Mouse (Mus musculus) embryonic facial prominence, embryonic 14.5 days (tissue): Measurements from ENCODE around the gene Slc22a20. TPM values are rescaled to one million over a fixed set of nuclear protein-coding genes. Genes with fewer than 3 reads are reported as not detected.

ENCODE experiments used
- ATAC-seq: fragments of 200-750 bp; cut with Nextera tagmentation; 2 replicates; pipeline ENCODE4 v1.8.0; 2017; ENCODE audit warnings: low read depth, moderate number of reproducible peaks, moderate TSS enrichment
- DNase-seq: peaks from one replicate; pipeline ENCODE4 v3.0.0-alpha.2; 2015; ENCODE audit warnings: low spot score
- H3K27ac ChIP-seq: fragments of 300-500 bp; sonication (generic); replicated peaks from 2 replicates; pipeline ENCODE4 v1.5.1; 2014; ENCODE audit warnings: low read depth, mild to moderate bottlenecking, low read length, moderate library complexity
- H3K27me3 ChIP-seq: fragments of 300-500 bp; sonication (generic); replicated peaks from 2 replicates; pipeline ENCODE4 v1.6.1; 2014; ENCODE audit warnings: low read length; ENCODE audit not compliant: control insufficient read depth, insufficient read depth
- H3K36me3 ChIP-seq: fragments of 300-500 bp; sonication (generic); 2 replicates; pipeline ENCODE4 v1.6.1; 2014; ENCODE audit warnings: low read length, mixed read lengths; ENCODE audit not compliant: control insufficient read depth, insufficient read depth
- H3K4me1 ChIP-seq: fragments of 300-500 bp; sonication (generic); 2 replicates; pipeline ENCODE4 v1.6.1; 2014; ENCODE audit warnings: antibody characterized with exemption, low read length; ENCODE audit not compliant: control insufficient read depth, insufficient read depth
- H3K4me2 ChIP-seq: fragments of 300-500 bp; sonication (generic); 2 replicates; pipeline ENCODE4 v1.6.1; 2014; ENCODE audit warnings: low read depth, mild to moderate bottlenecking, low read length, moderate library complexity, mixed read lengths
- H3K4me3 ChIP-seq: fragments of 300-500 bp; sonication (generic); 2 replicates; pipeline ENCODE4 v1.5.1; 2014; ENCODE audit warnings: low read depth, mild to moderate bottlenecking, low read length
- H3K9ac ChIP-seq: fragments of 300-500 bp; sonication (generic); 2 replicates; pipeline ENCODE4 v1.6.1; 2014; ENCODE audit warnings: low read depth, mild to moderate bottlenecking, low read length, moderate library complexity, mixed read lengths
- H3K9me3 ChIP-seq: fragments of 300-500 bp; sonication (generic); 2 replicates; pipeline ENCODE4 v1.6.1; 2016; ENCODE audit warnings: low read length; ENCODE audit not compliant: control insufficient read depth
- WGBS: fragments of 180-500 bp; shearing (Covaris S2); extraction: QIAGEN DNeasy Blood & Tissue Kit; methylation state at CpG from one replicate; pipeline ENCODE4 v1.1.7; 2014; 5-methylcytosine and 5-hydroxymethylcytosine counted together
- polyA plus RNA-seq: library from polyadenylated mRNA; unstranded; fragments of >200 nt; fragmentation: Nextera tagmentation; extraction: Ambion mirVana; gene quantifications from 2 replicates; pipeline ENCODE4 v1.2.1, GENCODE M21; 2014

Gene Slc22a20
- polyA plus RNA-seq, 1 experiment from 2014 or later = not detected

DNA sequence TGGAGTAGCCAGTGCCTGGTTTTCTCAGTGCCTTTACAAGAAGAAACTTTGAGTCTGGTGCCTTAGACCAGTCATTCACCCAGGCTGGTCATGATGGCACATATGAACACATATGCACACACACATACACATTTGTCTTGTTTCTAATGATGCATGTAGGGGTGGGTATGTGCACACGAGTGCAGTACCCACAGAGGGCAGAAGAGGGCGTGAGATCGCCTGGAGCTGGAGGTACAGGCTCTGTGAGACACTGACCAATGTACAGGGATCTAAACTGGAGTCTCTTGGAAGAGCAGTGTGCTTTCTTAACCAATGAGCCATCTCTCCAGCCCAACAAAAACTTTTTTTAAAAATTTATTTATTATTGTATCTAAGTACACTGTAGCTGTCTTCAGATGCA, 12.2 kb upstream of the Slc22a20 start:
- DNase-seq (no peak), ATAC-seq (no peak)
- WGBS = 84% methylated on average over 3 of the region's 3 CpGs
- no peaks in the 10 kb centered on the region for H3K4me1 ChIP-seq
- peaks cover 7% of the 10 kb centered on the region; the same call in 1 of the 2 replicates for H3K36me3 ChIP-seq
- H3K4me2 ChIP-seq = no peak overlapping the region
- H3K9ac ChIP-seq = no peak overlapping the region
- H3K9me3 ChIP-seq = no peaks in the 10 kb centered on the region
- H3K4me3 ChIP-seq = no peak overlapping the region
- H3K27me3 ChIP-seq = no peaks in the 10 kb centered on the region
- H3K27ac ChIP-seq = no peak overlapping the region

DNA sequence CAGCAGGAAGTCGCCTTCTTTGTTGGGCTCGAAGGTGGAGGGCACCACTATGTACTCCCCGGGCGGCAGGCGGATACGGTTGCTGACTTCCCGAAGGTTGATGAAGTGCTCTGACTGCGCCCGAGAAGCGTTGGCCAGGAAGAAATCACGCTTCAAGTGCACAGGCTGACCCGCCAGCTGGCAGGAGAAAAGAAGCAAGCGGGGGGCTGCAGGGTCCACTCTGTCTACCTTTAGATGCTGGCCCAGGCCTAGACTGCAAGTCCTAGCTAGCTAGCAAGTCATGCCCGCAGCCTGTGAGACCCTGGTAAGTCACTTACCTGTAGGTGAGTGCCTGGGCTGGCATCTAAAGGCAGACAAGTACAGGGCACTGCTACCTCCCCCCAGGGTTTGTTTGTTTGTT, 8.8 kb upstream of the Slc22a20 start:
- DNase-seq = no peak
- 81% methylated on average over 14 of the region's 14 CpGs for WGBS
- H3K36me3 ChIP-seq = peaks cover 7% of the 10 kb centered on the region; the same call in 1 of the 2 replicates

DNA sequence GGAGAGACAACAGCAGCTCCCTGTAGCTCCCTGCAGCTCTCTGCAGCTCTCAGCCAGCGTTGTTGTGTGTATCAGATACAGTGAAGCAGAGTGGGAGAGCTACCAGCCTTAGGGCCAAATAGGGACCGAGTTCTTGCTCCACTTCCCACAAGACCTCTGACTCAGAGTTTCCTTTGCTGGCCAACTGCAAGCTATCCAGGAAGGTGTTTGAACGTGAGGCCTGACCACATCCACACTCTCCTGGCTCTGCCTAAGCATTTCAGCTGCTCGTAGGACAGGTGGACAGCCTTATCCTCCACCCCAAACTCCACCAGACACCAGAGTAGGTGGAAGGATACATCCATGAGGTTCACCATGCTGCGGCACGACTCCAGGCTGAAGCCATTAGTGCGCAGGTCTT, 6.1 kb upstream of the Slc22a20 start:
- Histone ChIP-seq H3K4me2 (no peak overlapping the region), H3K36me3 (peaks cover 7% of the 10 kb centered on the region; the same call in 1 of the 2 replicates), H3K4me1 (peaks cover 10% of the 10 kb centered on the region), H3K27me3 (no peaks in the 10 kb centered on the region), H3K27ac (no peak overlapping the region), H3K9me3 (no peaks in the 10 kb centered on the region), H3K9ac (no peak overlapping the region), H3K4me3 (no peak overlapping the region)
- ATAC-seq (no peak), DNase-seq (no peak)
- 83% methylated on average over 7 of the region's 7 CpGs for WGBS

More for the DNA sequence above, 8.8 kb upstream of the Slc22a20 start:
- H3K4me1 ChIP-seq = no peaks in the 10 kb centered on the region
- ATAC-seq = no peak
- no peak overlapping the region for H3K4me3 ChIP-seq
- H3K27me3 ChIP-seq = no peaks in the 10 kb centered on the region
- no peak overlapping the region for H3K4me2 ChIP-seq
- no peak overlapping the region for H3K9ac ChIP-seq
- H3K9me3 ChIP-seq = no peaks in the 10 kb centered on the region
- no peak overlapping the region for H3K27ac ChIP-seq

DNA sequence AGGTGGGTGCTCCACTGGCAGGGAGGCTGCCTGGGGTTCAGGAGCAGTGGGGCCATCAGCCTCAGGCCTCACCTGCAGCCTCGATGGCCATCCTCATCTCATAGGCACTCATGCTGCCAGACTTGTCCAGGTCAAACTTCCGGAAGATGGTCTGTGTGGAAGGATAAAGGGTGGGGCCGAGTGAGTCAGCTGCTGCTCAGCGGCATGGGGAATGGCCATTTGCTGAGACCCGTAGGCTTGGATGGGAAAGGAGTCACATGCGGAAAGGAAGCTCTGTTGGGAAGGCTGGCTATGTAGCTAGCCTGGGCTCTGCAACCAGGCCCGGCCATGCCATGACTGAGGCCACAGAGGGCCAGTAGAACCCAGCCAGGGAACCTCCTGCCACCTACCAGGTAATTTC, 5.5 kb upstream of the Slc22a20 start:
- 88% methylated on average over 7 of the region's 7 CpGs for WGBS
- H3K27me3 ChIP-seq = no peaks in the 10 kb centered on the region
- H3K36me3 ChIP-seq = peaks cover 7% of the 10 kb centered on the region; the same call in 1 of the 2 replicates
- DNase-seq (no peak), ATAC-seq (no peak)
- no peak overlapping the region for H3K27ac ChIP-seq
- no peak overlapping the region for H3K4me2 ChIP-seq
- no peaks in the 10 kb centered on the region for H3K9me3 ChIP-seq
- no peak overlapping the region for H3K4me3 ChIP-seq
- peaks cover 10% of the 10 kb centered on the region for H3K4me1 ChIP-seq
- no peak overlapping the region for H3K9ac ChIP-seq

DNA sequence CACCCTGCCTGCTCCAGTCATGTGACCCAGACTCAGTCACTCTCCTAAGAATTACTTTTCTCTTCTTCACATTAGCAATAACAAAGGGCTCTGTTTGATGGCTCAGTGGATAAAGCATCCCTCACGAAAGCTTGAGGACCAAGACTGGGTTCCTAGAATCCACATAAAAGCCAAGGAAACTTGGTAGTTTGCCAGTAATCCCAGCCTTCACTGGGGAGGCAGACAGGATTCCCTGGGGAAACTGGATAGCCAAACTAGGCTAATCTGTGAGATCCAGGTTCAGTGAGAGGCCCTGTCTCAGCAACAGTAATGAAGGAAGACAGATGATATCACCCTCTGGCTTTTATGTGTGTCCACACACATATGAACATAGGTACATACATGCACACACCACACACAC, 5.0 kb upstream of the Slc22a20 start:
- no peak for ATAC-seq
- no peaks in the 10 kb centered on the region for H3K9me3 ChIP-seq

DNA sequence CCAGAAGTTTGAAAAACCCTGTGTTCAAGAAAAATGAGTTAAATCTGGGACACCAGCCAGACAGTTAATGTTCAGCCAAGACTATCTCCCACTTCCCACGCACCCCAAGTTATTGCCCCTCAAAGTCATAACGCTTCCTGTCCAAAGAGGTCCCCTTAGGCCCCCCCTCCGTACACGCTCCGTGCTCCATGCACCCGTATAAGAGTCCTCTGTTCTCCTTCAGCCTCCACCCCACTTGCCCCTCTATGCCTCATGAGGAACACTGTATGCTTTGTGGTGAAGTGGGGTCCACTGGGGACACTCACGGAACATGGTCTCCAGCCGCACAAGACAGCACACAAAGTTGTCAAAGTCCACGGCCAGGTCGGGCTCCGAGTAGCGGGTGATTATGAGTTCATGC, 4.1 kb upstream of the Slc22a20 start:
- no peak for DNase-seq
- no peaks in the 10 kb centered on the region for H3K27me3 ChIP-seq
- H3K4me1 ChIP-seq = peaks cover 10% of the 10 kb centered on the region
- H3K9me3 ChIP-seq = no peaks in the 10 kb centered on the region
- H3K4me2 ChIP-seq = no peak overlapping the region
- no peak overlapping the region for H3K9ac ChIP-seq
- H3K36me3 ChIP-seq = peaks cover 7% of the 10 kb centered on the region; the same call in 1 of the 2 replicates
- no peak for ATAC-seq
- no peak overlapping the region for H3K4me3 ChIP-seq
- 89% methylated on average over 12 of the region's 12 CpGs for WGBS
- H3K27ac ChIP-seq = no peak overlapping the region

More for the DNA sequence above, 5.0 kb upstream of the Slc22a20 start:
- Histone ChIP-seq H3K27ac (no peak overlapping the region), H3K9ac (no peak overlapping the region), H3K4me2 (no peak overlapping the region), H3K36me3 (peaks cover 7% of the 10 kb centered on the region; the same call in 1 of the 2 replicates), H3K4me3 (no peak overlapping the region), H3K4me1 (peaks cover 10% of the 10 kb centered on the region), H3K27me3 (no peaks in the 10 kb centered on the region)
- 71% methylated on average over 1 of the region's 1 CpGs for WGBS
- no peak for DNase-seq

DNA sequence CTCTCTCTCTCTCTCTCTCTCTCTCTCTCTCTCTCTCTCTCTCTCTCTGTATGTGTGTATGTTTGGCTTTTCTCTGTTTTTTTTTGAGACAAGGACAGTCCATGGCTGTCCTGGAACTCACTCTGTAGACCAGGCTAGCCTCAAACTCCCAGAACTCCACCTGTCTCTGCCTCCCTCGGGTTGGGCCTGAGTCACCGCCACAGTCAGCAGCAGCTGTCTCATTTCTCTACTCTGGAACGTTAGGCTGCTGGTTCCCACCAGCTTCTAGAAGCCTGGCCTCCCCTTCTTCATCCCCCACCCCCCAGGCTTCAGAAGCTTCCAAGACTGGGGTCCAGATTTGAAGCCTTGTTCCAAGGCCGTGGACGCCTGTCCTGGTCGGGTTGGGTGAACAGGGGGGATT, 3.6 kb upstream of the Slc22a20 start:
- DNase-seq = no peak
- Histone ChIP-seq H3K9ac (no peak overlapping the region), H3K4me2 (no peak overlapping the region), H3K27me3 (no peaks in the 10 kb centered on the region), H3K4me3 (no peak overlapping the region), H3K36me3 (peaks cover 4% of the 10 kb centered on the region; the same call in 1 of the 2 replicates), H3K4me1 (peaks cover 10% of the 10 kb centered on the region), H3K9me3 (no peaks in the 10 kb centered on the region), H3K27ac (no peak overlapping the region)
- 63% methylated on average over 6 of the region's 6 CpGs for WGBS
- ATAC-seq = no peak

DNA sequence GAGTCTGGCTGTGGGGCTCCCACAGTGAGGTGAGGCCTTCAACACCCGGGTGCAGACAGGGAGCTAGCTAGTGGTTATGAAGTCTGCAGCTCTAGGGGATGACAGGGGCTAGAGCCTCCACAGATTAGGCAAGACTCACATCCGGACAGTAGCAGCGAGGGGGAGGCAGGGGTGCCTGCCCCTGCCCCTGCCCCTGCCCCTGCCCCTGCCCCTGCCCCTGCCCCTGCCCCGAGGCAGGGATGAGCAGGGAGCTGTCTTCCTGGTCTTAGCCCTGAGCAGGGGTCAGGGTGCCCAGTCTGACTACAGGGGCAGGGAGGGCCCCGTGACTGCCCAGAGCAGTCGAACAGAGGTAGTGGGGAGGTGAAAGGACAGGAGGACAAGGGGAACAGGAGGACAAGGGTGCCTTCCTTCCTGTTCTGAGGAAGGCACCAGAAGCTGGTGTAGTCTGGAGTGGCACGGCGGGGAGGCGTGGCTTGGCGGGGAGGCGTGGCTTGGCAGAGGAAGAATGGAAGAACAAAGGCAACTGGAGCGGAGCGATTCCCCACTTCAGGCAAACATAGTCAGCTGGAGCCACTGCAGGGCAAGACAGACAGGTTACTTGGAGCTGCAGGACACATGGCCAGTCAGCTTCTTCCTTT, 3.0 kb upstream of the Slc22a20 start:
- H3K4me1 ChIP-seq = peaks cover 10% of the 10 kb centered on the region
- peak overlapping the region; percentile 35 for H3K4me2 ChIP-seq
- peak overlapping the region; percentile 5; the same call in 1 of the 2 replicates for H3K4me3 ChIP-seq
- H3K9me3 ChIP-seq = no peaks in the 10 kb centered on the region
- H3K27me3 ChIP-seq = no peaks in the 10 kb centered on the region
- no peaks in the 10 kb centered on the region for H3K36me3 ChIP-seq
- no peak overlapping the region for H3K27ac ChIP-seq
- peak; percentile 79 for DNase-seq
- H3K9ac ChIP-seq = 0 out of 2 replicates have a peak overlapping the region, but pooled peaks have one; percentile 42
- WGBS = 4% methylated on average over 8 of the region's 13 CpGs
- peak; percentile 77 for ATAC-seq
